ENCODE assay signal across 8 mouse cellular contexts in genomic region chr13:45000836-45001227, GRCm38 (mm10). TPM values are rescaled to one million over a fixed set of nuclear protein-coding genes. Genes with fewer than 3 reads are reported as not detected.
DNase-seq lines count a peak whose midpoint lies in the region; ATAC-seq and TF ChIP-seq lines count a peak whose summit lies in the region.

No protein-coding gene starts in this region.

- peak overlapping the region; percentile 96 for H3K9ac ChIP-seq in kidney, embryonic 16.5 days (replicated peaks; ENCODE audit: low read length)

- no peaks in the 10 kb centered on the region; the same call in 1 of the 2 replicates for H3K4me1 ChIP-seq in cortical plate, adult 2 months (ENCODE audit: control insufficient read depth, insufficient read depth, low read length)
- peaks cover 28% of the 10 kb centered on the region for H3K4me1 ChIP-seq in heart, embryonic 10.5 days
- H3K4me1 ChIP-seq in kidney, embryonic 16.5 days (ENCODE audit: insufficient read depth, low read length): peaks cover 22% of the 10 kb centered on the region

- no peak for TF ChIP-seq POLR2A in cortical plate, adult 2 months (IDR thresholded peaks at IDR 0.05; ENCODE audit: extremely low read depth, insufficient read depth, low read length)

- TF ChIP-seq CTCF in cortical plate, adult 2 months (IDR thresholded peaks at IDR 0.05; ENCODE audit: extremely low read depth, insufficient read depth, low read length): peak; percentile 18; the same call in 1 of the 2 replicates

- H3K4me2 ChIP-seq in kidney, embryonic 16.5 days (replicated peaks; ENCODE audit: low read depth, low read length): peak overlapping the region; percentile 85

- H3K4me3 ChIP-seq in cortical plate, adult 2 months (ENCODE audit: insufficient read depth, low read length): peak overlapping the region; percentile 70; the same call in 1 of the 2 replicates
- H3K4me3 ChIP-seq in heart, embryonic 10.5 days: peak overlapping the region; percentile 95
- H3K4me3 ChIP-seq in kidney, embryonic 16.5 days (ENCODE audit: low read length): peak overlapping the region; percentile 84

- H3K27me3 ChIP-seq in heart, embryonic 10.5 days (ENCODE audit: insufficient read depth, poor library complexity, severe bottlenecking): no peaks in the 10 kb centered on the region
- no peaks in the 10 kb centered on the region for H3K27me3 ChIP-seq in kidney, embryonic 16.5 days (ENCODE audit: insufficient read depth, low read length)

- DNase-seq in adrenal gland, adult (ENCODE audit: inconsistent age in 2 of 2, low spot score in 1 of 2): peak; percentile 33 to 73
- no peak for DNase-seq in adrenal gland, postnatal 25 days
- peak; percentile 46 for DNase-seq in MEL-GATA-1-ER (ENCODE audit: extremely low read depth, low read depth)
- DNase-seq in heart, embryonic 10.5 days (ENCODE audit: low spot score): no peak
- peak; percentile 45 for DNase-seq in lung, postnatal 25 days (ENCODE audit: low spot score)
- DNase-seq in spleen, postnatal 36 days (ENCODE audit: low spot score in 2 of 2): peak; percentile 51 to 59

- no peak for ATAC-seq in kidney, embryonic 16.5 days (ENCODE audit: low FRiP score, low TSS enrichment)

- H3K27ac ChIP-seq in cortical plate, adult 2 months (ENCODE audit: insufficient read depth, low read length): no peak overlapping the region
- peak overlapping the region; percentile 94; the same call in 1 of the 2 replicates for H3K27ac ChIP-seq in heart, embryonic 10.5 days
- H3K27ac ChIP-seq in kidney, embryonic 16.5 days (ENCODE audit: low read length): peak overlapping the region; percentile 89

- H3K9me3 ChIP-seq in heart, embryonic 10.5 days: no peaks in the 10 kb centered on the region
- no peaks in the 10 kb centered on the region for H3K9me3 ChIP-seq in kidney, embryonic 16.5 days (ENCODE audit: low read length)

- no peaks in the 10 kb centered on the region for H3K36me3 ChIP-seq in heart, embryonic 10.5 days
- H3K36me3 ChIP-seq in kidney, embryonic 16.5 days (ENCODE audit: insufficient read depth, low read length): peaks cover 7% of the 10 kb centered on the region; the same call in 1 of the 2 replicates

- 28% methylated on average over 7 of the region's 7 CpGs for WGBS in heart, embryonic 10.5 days
- WGBS in kidney, embryonic 16.5 days: 15% methylated on average over 7 of the region's 7 CpGs

RNA-seq across cellular contexts. Expression of gene Dtnbp1, which starts 1.1 kb away (rescaled TPM):
- total RNA-seq in adrenal gland, postnatal 25 days (2021): 41.4 and 56.1 TPM in 2 replicates
- polyA plus RNA-seq in cortical plate, adult 2 months (2012; rRNA removed): 136 and 144 TPM in 2 replicates
- 75.0 and 80.9 TPM in 2 replicates for polyA plus RNA-seq in heart, embryonic 10.5 days (2016; fragmentation: Nextera tagmentation; extraction: Ambion mirVana)
- polyA plus RNA-seq in kidney, embryonic 16.5 days (2015; fragmentation: Nextera tagmentation; extraction: Ambion mirVana): 75.4 and 81.8 TPM in 2 replicates

Comparison
In these comparisons a context has a peak if more than half of its experiments do, and no peak if none do; other contexts are left out.
1. DNase-seq: peak in adrenal gland, adult (2 of 2), MEL-GATA-1-ER (single experiment), lung, postnatal 25 days (single experiment) and spleen, postnatal 36 days (2 of 2); none in adrenal gland, postnatal 25 days (single experiment) and heart, embryonic 10.5 days (single experiment).
2. Peak in every context shown above with its lines, with median percentiles within 50 percentile points of each other: H3K4me3 ChIP-seq.